37 mouse cellular contexts compared by ENCODE assay signal in the genomic region with DNA sequence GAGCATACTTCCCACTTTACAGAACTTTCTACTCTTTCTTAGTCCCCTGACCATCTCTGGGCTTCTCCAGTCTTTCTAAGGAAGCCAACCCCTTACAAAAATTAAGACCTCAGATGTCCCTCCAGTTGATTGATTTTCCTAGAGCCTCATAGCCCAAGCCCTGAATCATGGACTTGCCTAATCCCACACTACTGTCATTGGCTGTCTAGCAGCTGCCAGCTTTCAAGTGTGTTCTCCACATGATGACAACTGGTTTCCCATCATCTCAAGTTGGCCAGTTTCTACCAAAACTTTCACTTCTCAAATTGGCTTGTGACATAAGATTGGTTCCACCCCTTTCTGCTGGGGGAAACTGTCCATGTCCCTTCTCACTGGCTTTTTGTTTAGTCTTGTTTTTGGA. TPM values are rescaled to one million over a fixed set of nuclear protein-coding genes. Genes with fewer than 3 reads are reported as not detected.
DNase-seq lines count a peak whose midpoint lies in the region; ATAC-seq and TF ChIP-seq lines count a peak whose summit lies in the region.
"Had no signal": no experiment of that assay in that cellular context is flagged by ENCODE, and none has a peak within 500 bp of the region (broad histone marks: within the 10 kb centered on the region; RNA-seq: fewer than 3 reads in every experiment).

No protein-coding gene starts in this region.

- peak; percentile 95 for ATAC-seq in granulocyte monocyte progenitor cell, adult 5-6 weeks (replicated peaks; ENCODE audit: poor library complexity, severe bottlenecking)
- ATAC-seq in megakaryocyte progenitor cell, adult 5-6 weeks (replicated peaks; ENCODE audit: poor library complexity), result peak; percentile 58
- ATAC-seq: activated CD4-positive, CD25-positive, alpha-beta regulatory T cell, adult 4 months; CD4-positive, CD25-positive, alpha-beta regulatory T cell, adult 4 months; forebrain, embryonic 15.5 days; hindbrain, postnatal 0 days; inflammation-experienced regulatory T-cells, adult 6 months had no signal

- no peaks in the 10 kb centered on the region for H3K79me2 ChIP-seq in CH12.LX (replicated peaks; ENCODE audit: control insufficient read depth, extremely low read depth, insufficient read depth, poor library complexity, severe bottlenecking)

- no peak for TF ChIP-seq RAD21 in CH12.LX (IDR thresholded peaks at IDR 0.05; ENCODE audit: low read depth, low read length)

- H3K4me2 ChIP-seq in CH12.LX (ENCODE audit: insufficient read depth, low read depth, poor library complexity, severe bottlenecking), result no peak overlapping the region
- H3K4me2 ChIP-seq: embryonic facial prominence, embryonic 13.5 days; forebrain, embryonic 12.5 days; forebrain, embryonic 15.5 days; heart, embryonic 13.5 days; hindbrain, embryonic 14.5 days had no signal

- H3K27ac ChIP-seq in CH12.LX (ENCODE audit: insufficient read depth, low read depth), result no peak overlapping the region
- H3K27ac ChIP-seq: embryonic facial prominence, embryonic 10.5 days; embryonic facial prominence, embryonic 13.5 days; forebrain, embryonic 12.5 days; forebrain, embryonic 15.5 days; heart, embryonic 10.5 days; heart, embryonic 13.5 days; hindbrain, embryonic 14.5 days; hindbrain, postnatal 0 days had no signal

- no peaks in the 10 kb centered on the region for H3K9me3 ChIP-seq in CH12.LX (replicated peaks; ENCODE audit: low read length)
- H3K9me3 ChIP-seq: embryonic facial prominence, embryonic 10.5 days; embryonic facial prominence, embryonic 13.5 days; forebrain, embryonic 12.5 days; forebrain, embryonic 15.5 days; heart, embryonic 10.5 days; heart, embryonic 13.5 days had no signal

- in situ Hi-C loops in CH12.LX (cut with MboI; ENCODE audit: low pct_ligation_motif_present, low pct_unique_long_range_greater_than_20kb, low sequenced_read_pairs), result loop anchor here (5.0 to 10.0 kb wide), 2 partner anchors 50 to 102 kb away; a partner anchor contains a TSS

- no peak for TF ChIP-seq CTCF in CH12.LX (conservative IDR thresholded peaks at IDR 0.05 in 1 of 2, IDR thresholded peaks at IDR 0.05 in 1 of 2; ENCODE audit: low read depth in 2 of 2, low read length in 2 of 2)

- no peak for TF ChIP-seq POLR2A in CH12.LX (IDR thresholded peaks at IDR 0.05; ENCODE audit: low read depth, low read length)

- no peak overlapping the region for H3K9ac ChIP-seq in CH12.LX (ENCODE audit: insufficient read depth, low read depth)
- H3K9ac ChIP-seq: embryonic facial prominence, embryonic 13.5 days; forebrain, embryonic 12.5 days; forebrain, embryonic 15.5 days; heart, embryonic 13.5 days; hindbrain, embryonic 14.5 days had no signal

- peaks cover 0 to 12% of the 10 kb centered on the region in 2 experiments; a peak in 2 of 4 replicates for H3K4me1 ChIP-seq in CH12.LX (ENCODE audit: control insufficient read depth in 1 of 2, insufficient read depth in 2 of 2)
- H3K4me1 ChIP-seq: embryonic facial prominence, embryonic 10.5 days; embryonic facial prominence, embryonic 13.5 days; forebrain, embryonic 12.5 days; forebrain, embryonic 15.5 days; heart, embryonic 10.5 days; heart, embryonic 13.5 days had no signal

- TF ChIP-seq EP300 in CH12.LX (IDR thresholded peaks at IDR 0.05; ENCODE audit: low read length), result no peak

- dilution Hi-C loops in CH12.LX (cut with MboI; ENCODE audit: extremely low pct_ligation_motif_present, extremely low pct_unique_long_range_greater_than_20kb, low sequenced_read_pairs), result no loop called here

- peak; percentile 1 for DNase-seq in lung, postnatal 25 days (ENCODE audit: low spot score)
- no peak for DNase-seq in lung, postnatal 14 days
- peak; percentile 31 for DNase-seq in CH12.LX (ENCODE audit: extremely low read depth)
- no peak for DNase-seq in right cerebral cortex, adult 18-20 months
- DNase-seq in layer of hippocampus, adult 11-12 months (ENCODE audit: low spot score), result no peak
- DNase-seq in spleen, postnatal 4 days (ENCODE audit: low spot score in 2 of 2), result no peak
- DNase-seq: adrenal gland, adult 8-10 months; adrenal gland, postnatal 25 days; cerebellum, adult 18-20 months; cerebellum, adult 9-11 months; cerebellum, postnatal 25 days; embryo, embryonic 11 days; gastrocnemius, postnatal 10 days; gastrocnemius, postnatal 36 days; heart, adult 18-20 months; heart, postnatal 14 days; heart, postnatal 4 days had no signal

- H3K27me3 ChIP-seq in CH12.LX (replicated peaks), result no peaks in the 10 kb centered on the region
- H3K27me3 ChIP-seq: embryonic facial prominence, embryonic 13.5 days; forebrain, embryonic 12.5 days; forebrain, embryonic 15.5 days; heart, embryonic 13.5 days had no signal

- no peaks in the 10 kb centered on the region for H3K36me3 ChIP-seq in CH12.LX (replicated peaks in 1 of 2; ENCODE audit: control insufficient read depth in 1 of 2, insufficient read depth in 1 of 2, low read length in 1 of 2)
- H3K36me3 ChIP-seq: embryonic facial prominence, embryonic 10.5 days; embryonic facial prominence, embryonic 13.5 days; forebrain, embryonic 12.5 days; forebrain, embryonic 15.5 days; heart, embryonic 10.5 days; heart, embryonic 13.5 days had no signal

- H3K4me3 ChIP-seq in CH12.LX (replicated peaks in 1 of 3; ENCODE audit: low read depth in 2 of 3, low read length in 2 of 3, poor library complexity in 1 of 3), result no peak overlapping the region
- H3K4me3 ChIP-seq: embryonic facial prominence, embryonic 10.5 days; embryonic facial prominence, embryonic 13.5 days; erythroblast, embryonic 14.5 days; forebrain, embryonic 12.5 days; forebrain, embryonic 15.5 days; heart, embryonic 10.5 days; heart, embryonic 13.5 days had no signal

TF ChIP-seq in CH12.LX, 34 proteins besides CTCF, POLR2A, EP300 and RAD21:
- no peak for TF ChIP-seq ZNF384 (IDR thresholded peaks at IDR 0.05; ENCODE audit: low read depth, low read length)
- TF ChIP-seq IRF4 (IDR thresholded peaks at IDR 0.05; ENCODE audit: low read depth, low read length), result peak; percentile 28; the same call in 1 of the 2 replicates
- TF ChIP-seq UBTF (IDR thresholded peaks at IDR 0.05; ENCODE audit: low read depth, low read length), result no peak

RNA-seq across cellular contexts. Expression of a gene that starts 7.1 kb away (rescaled TPM):
- total RNA-seq in CH12.LX (2012; rRNA removed) (not detected in 2 replicates), CH12.LX (2014; rRNA removed) (not detected in 2 replicates)
- not detected in 2 replicates for polyA plus RNA-seq in CH12.LX (2012; ENCODE audit: insufficient read length, low read depth)
- total RNA-seq in granulocyte monocyte progenitor cell, adult 5-6 weeks (2014; fragmentation: Nextera tagmentation), result not detected in 2 replicates
- not detected in 2 replicates for total RNA-seq in granulocyte monocyte progenitor cell, adult 5-6 weeks (2017)
- total RNA-seq in megakaryocyte progenitor cell, adult 5-6 weeks (2015), result not detected in 2 replicates
- total RNA-seq in megakaryocyte progenitor cell, adult 5-6 weeks (2017), result not detected in 2 replicates
- total RNA-seq: adrenal gland, adult 8-10 months; adrenal gland, postnatal 25 days; ES-E14; heart, postnatal 14 days; heart, postnatal 4 days; hindbrain, postnatal 0 days had no signal
- polyA plus RNA-seq: activated CD4-positive, CD25-positive, alpha-beta regulatory T cell, adult 4 months; C2C12; CD4-positive, CD25-positive, alpha-beta regulatory T cell, adult 4 months; cortical plate, adult 2 months; embryonic facial prominence, embryonic 10.5 days; embryonic facial prominence, embryonic 13.5 days; erythroblast, embryonic 14.5 days; forebrain, embryonic 12.5 days; forebrain, embryonic 15.5 days; heart, embryonic 10.5 days; heart, embryonic 13.5 days; hindbrain, embryonic 11.5 days; hindbrain, embryonic 14.5 days; hindbrain, postnatal 0 days; inflammation-experienced regulatory T-cells, adult 6 months had no signal

RNA-seq across cellular contexts. Expression of a gene that starts 9.2 kb away (rescaled TPM):
- total RNA-seq in CH12.LX (2012; rRNA removed) (not detected in 2 replicates), CH12.LX (2014; rRNA removed) (not detected in 2 replicates)
- not detected in 2 replicates for polyA plus RNA-seq in CH12.LX (2012; ENCODE audit: insufficient read length, low read depth)
- not detected in 2 replicates for total RNA-seq in granulocyte monocyte progenitor cell, adult 5-6 weeks (2014; fragmentation: Nextera tagmentation)
- not detected in 2 replicates for total RNA-seq in granulocyte monocyte progenitor cell, adult 5-6 weeks (2017)
- total RNA-seq in megakaryocyte progenitor cell, adult 5-6 weeks (2015), result not detected in 2 replicates
- not detected in 2 replicates for total RNA-seq in megakaryocyte progenitor cell, adult 5-6 weeks (2017)
- total RNA-seq: adrenal gland, adult 8-10 months; adrenal gland, postnatal 25 days; ES-E14; gastrocnemius, adult 18-20 months; gastrocnemius, postnatal 10 days; gastrocnemius, postnatal 36 days; heart, adult 18-20 months; heart, postnatal 14 days; heart, postnatal 4 days; hindbrain, postnatal 0 days had no signal
- polyA plus RNA-seq: activated CD4-positive, CD25-positive, alpha-beta regulatory T cell, adult 4 months; C2C12; CD4-positive, CD25-positive, alpha-beta regulatory T cell, adult 4 months; cortical plate, adult 2 months; embryonic facial prominence, embryonic 10.5 days; embryonic facial prominence, embryonic 13.5 days; erythroblast, embryonic 14.5 days; forebrain, embryonic 12.5 days; forebrain, embryonic 15.5 days; heart, embryonic 10.5 days; heart, embryonic 13.5 days; hindbrain, embryonic 11.5 days; hindbrain, embryonic 14.5 days; hindbrain, postnatal 0 days; inflammation-experienced regulatory T-cells, adult 6 months had no signal

RNA-seq across cellular contexts. Expression of a gene that starts 29.0 kb away (rescaled TPM):
- total RNA-seq in CH12.LX (2012; rRNA removed) (not detected in 2 replicates), CH12.LX (2014; rRNA removed) (not detected in 2 replicates)
- polyA plus RNA-seq in CH12.LX (2012; ENCODE audit: insufficient read length, low read depth), result not detected in 2 replicates
- not detected in 2 replicates for total RNA-seq in granulocyte monocyte progenitor cell, adult 5-6 weeks (2014; fragmentation: Nextera tagmentation)
- not detected in 2 replicates for total RNA-seq in granulocyte monocyte progenitor cell, adult 5-6 weeks (2017)
- total RNA-seq in megakaryocyte progenitor cell, adult 5-6 weeks (2015), result not detected in 2 replicates
- total RNA-seq in megakaryocyte progenitor cell, adult 5-6 weeks (2017), result not detected in 2 replicates
- total RNA-seq: adrenal gland, postnatal 25 days; ES-E14; gastrocnemius, adult 18-20 months; gastrocnemius, postnatal 10 days; gastrocnemius, postnatal 36 days; heart, adult 18-20 months; heart, postnatal 14 days; heart, postnatal 4 days; hindbrain, postnatal 0 days had no signal
- polyA plus RNA-seq: activated CD4-positive, CD25-positive, alpha-beta regulatory T cell, adult 4 months; C2C12; CD4-positive, CD25-positive, alpha-beta regulatory T cell, adult 4 months; cortical plate, adult 2 months; embryonic facial prominence, embryonic 10.5 days; embryonic facial prominence, embryonic 13.5 days; erythroblast, embryonic 14.5 days; forebrain, embryonic 12.5 days; forebrain, embryonic 15.5 days; heart, embryonic 10.5 days; heart, embryonic 13.5 days; heart, embryonic 16.5 days; hindbrain, embryonic 11.5 days; hindbrain, embryonic 14.5 days; hindbrain, postnatal 0 days had no signal

RNA-seq across cellular contexts. Expression of a gene that starts 38.3 kb away (rescaled TPM):
- total RNA-seq in CH12.LX (2012; rRNA removed), result not detected in 2 replicates
- not detected in 2 replicates for total RNA-seq in CH12.LX (2014; rRNA removed)
- polyA plus RNA-seq in CH12.LX (2012; ENCODE audit: insufficient read length, low read depth), result not detected in 2 replicates
- total RNA-seq in granulocyte monocyte progenitor cell, adult 5-6 weeks (2014; fragmentation: Nextera tagmentation), result not detected in 2 replicates
- not detected in 2 replicates for total RNA-seq in granulocyte monocyte progenitor cell, adult 5-6 weeks (2017)
- total RNA-seq in megakaryocyte progenitor cell, adult 5-6 weeks (2015), result not detected in 2 replicates
- total RNA-seq in megakaryocyte progenitor cell, adult 5-6 weeks (2017), result not detected in 2 replicates
- total RNA-seq: adrenal gland, adult 8-10 months; adrenal gland, postnatal 25 days; ES-E14; gastrocnemius, adult 18-20 months; gastrocnemius, postnatal 10 days; gastrocnemius, postnatal 36 days; heart, adult 18-20 months; heart, postnatal 14 days; heart, postnatal 4 days; hindbrain, postnatal 0 days had no signal
- polyA plus RNA-seq: activated CD4-positive, CD25-positive, alpha-beta regulatory T cell, adult 4 months; C2C12; CD4-positive, CD25-positive, alpha-beta regulatory T cell, adult 4 months; cortical plate, adult 2 months; embryonic facial prominence, embryonic 10.5 days; embryonic facial prominence, embryonic 13.5 days; erythroblast, embryonic 14.5 days; forebrain, embryonic 12.5 days; forebrain, embryonic 15.5 days; heart, embryonic 10.5 days; heart, embryonic 13.5 days; hindbrain, embryonic 11.5 days; hindbrain, embryonic 14.5 days; hindbrain, postnatal 0 days; inflammation-experienced regulatory T-cells, adult 6 months had no signal

RNA-seq across cellular contexts. Expression of a gene that starts 47.2 kb away (rescaled TPM):
- 0.29 TPM in 1 of 2 replicates, not detected in the other for total RNA-seq in CH12.LX (2012; rRNA removed)
- 0.69 and 0.75 TPM in 2 replicates for total RNA-seq in CH12.LX (2014; rRNA removed)
- not detected in 2 replicates for polyA plus RNA-seq in CH12.LX (2012; ENCODE audit: insufficient read length, low read depth)
- total RNA-seq in granulocyte monocyte progenitor cell, adult 5-6 weeks (2014; fragmentation: Nextera tagmentation), result not detected in 2 replicates
- not detected in 2 replicates for total RNA-seq in granulocyte monocyte progenitor cell, adult 5-6 weeks (2017)
- not detected in 2 replicates for total RNA-seq in megakaryocyte progenitor cell, adult 5-6 weeks (2015)
- not detected in 2 replicates for total RNA-seq in megakaryocyte progenitor cell, adult 5-6 weeks (2017)
- total RNA-seq: adrenal gland, adult 8-10 months; adrenal gland, postnatal 25 days; ES-E14; gastrocnemius, adult 18-20 months; gastrocnemius, postnatal 10 days; gastrocnemius, postnatal 36 days; heart, adult 18-20 months; heart, postnatal 14 days; heart, postnatal 4 days; hindbrain, postnatal 0 days had no signal
- polyA plus RNA-seq: C2C12; cortical plate, adult 2 months; embryonic facial prominence, embryonic 10.5 days; embryonic facial prominence, embryonic 13.5 days; erythroblast, embryonic 14.5 days; forebrain, embryonic 12.5 days; forebrain, embryonic 15.5 days; heart, embryonic 10.5 days; heart, embryonic 13.5 days; heart, embryonic 16.5 days; hindbrain, embryonic 11.5 days; hindbrain, embryonic 14.5 days; hindbrain, postnatal 0 days had no signal

Comparison
In these comparisons a context has a peak if more than half of its experiments do, and no peak if none do; other contexts are left out.
1. DNase-seq: peak in lung, postnatal 25 days (single experiment) and CH12.LX (single experiment); none in lung, postnatal 14 days (single experiment), right cerebral cortex, adult 18-20 months (single experiment), layer of hippocampus, adult 11-12 months (single experiment) and spleen, postnatal 4 days (0 of 2).